Mouse (Mus musculus) lung, embryonic 14.5 days (tissue): ENCODE results near the gene Plcd1. TPM values are rescaled to one million over a fixed set of nuclear protein-coding genes. Genes with fewer than 3 reads are reported as not detected.

ENCODE experiments used
- ATAC-seq: fragments of 200-750 bp; cut with Nextera tagmentation; 2 replicates; pipeline ENCODE4 v1.8.0; 2017; ENCODE audit warnings: mild to moderate bottlenecking, moderate TSS enrichment, moderate library complexity; ENCODE audit not compliant: insufficient read depth
- DNase-seq: peaks from one replicate; pipeline ENCODE4 v3.0.0-alpha.2; 2015
- H3K27ac ChIP-seq: fragments of 300-500 bp; sonication (generic); 2 replicates; pipeline ENCODE4 v1.5.1; 2014; ENCODE audit warnings: low read depth, mild to moderate bottlenecking, moderate library complexity
- H3K27me3 ChIP-seq: fragments of 300-500 bp; sonication (generic); 2 replicates; pipeline ENCODE4 v1.6.1; 2014; ENCODE audit warnings: low read length, control low read depth; ENCODE audit not compliant: insufficient read depth
- H3K36me3 ChIP-seq: fragments of 300-500 bp; sonication (generic); 2 replicates; pipeline ENCODE4 v1.6.1; 2014; ENCODE audit warnings: control low read depth; ENCODE audit not compliant: insufficient read depth
- H3K4me1 ChIP-seq: fragments of 300-500 bp; sonication (generic); 2 replicates; pipeline ENCODE4 v1.6.1; 2014; ENCODE audit warnings: antibody characterized with exemption, control low read depth; ENCODE audit not compliant: insufficient read depth
- H3K4me2 ChIP-seq: fragments of 300-500 bp; sonication (generic); 2 replicates; pipeline ENCODE4 v1.6.1; 2014; ENCODE audit warnings: mild to moderate bottlenecking
- H3K4me3 ChIP-seq: fragments of 300-500 bp; sonication (generic); 2 replicates; pipeline ENCODE4 v1.5.1; 2014; ENCODE audit warnings: low read depth, low read length
- H3K9ac ChIP-seq: fragments of 300-500 bp; sonication (generic); 2 replicates; pipeline ENCODE4 v1.6.1; 2014
- H3K9me3 ChIP-seq: fragments of 300-500 bp; sonication (generic); 2 replicates; pipeline ENCODE4 v1.6.1; 2016; ENCODE audit warnings: low read depth, low read length, control low read depth
- CTCF ChIP-seq: IDR thresholded peaks from 2 replicates; pipeline ENCODE4 v1.5.1; 2016; ENCODE audit warnings: antibody characterized with exemption, low read depth
- WGBS: fragments of 180-500 bp; shearing (Covaris S2); extraction: QIAGEN DNeasy Blood & Tissue Kit; methylation state at CpG from one replicate; pipeline ENCODE4 v1.1.7; 2014; 5-methylcytosine and 5-hydroxymethylcytosine counted together
- microRNA-seq: library from miRNA; unstranded; fragments of <30 nt; microRNA quantifications from one replicate; pipeline ENCODE4, GENCODE M21; 2016; ENCODE audit warnings: borderline number of aligned reads
- polyA plus RNA-seq: library from polyadenylated mRNA; unstranded; fragments of >200 nt; fragmentation: Nextera tagmentation; extraction: Ambion mirVana; gene quantifications from 2 replicates; pipeline ENCODE4 v1.2.1, GENCODE M21; 2014

The Plcd1 gene
- polyA plus RNA-seq, 1 experiment from 2014 or later: 14.9 TPM

GRCm38 (mm10) chr9:119025263-119025662 lies 68.0 kb downstream of the Plcd1 start:
- DNase-seq (no peak), ATAC-seq (no peak)
- no peaks in the 10 kb centered on the region for H3K27me3 ChIP-seq
- no peak for TF ChIP-seq CTCF
- peaks cover 12% of the 10 kb centered on the region; the same call in 1 of the 2 replicates for H3K36me3 ChIP-seq
- H3K9me3 ChIP-seq: no peaks in the 10 kb centered on the region
- WGBS: 62% methylated on average over 6 of the region's 6 CpGs
- no peak overlapping the region for H3K9ac ChIP-seq
- H3K4me1 ChIP-seq: no peaks in the 10 kb centered on the region
- H3K4me2 ChIP-seq: no peak overlapping the region
- no peak overlapping the region for H3K4me3 ChIP-seq
- H3K27ac ChIP-seq: peak overlapping the region; percentile 75

GRCm38 (mm10) chr9:119021731-119022130 lies 71.6 kb downstream of the Plcd1 start:
- DNase-seq (no peak), ATAC-seq (no peak)
- Histone ChIP-seq H3K9ac (no peak overlapping the region), H3K4me1 (no peaks in the 10 kb centered on the region), H3K27me3 (no peaks in the 10 kb centered on the region), H3K9me3 (no peaks in the 10 kb centered on the region), H3K36me3 (peaks cover 28% of the 10 kb centered on the region), H3K4me3 (no peak overlapping the region), H3K4me2 (no peak overlapping the region), H3K27ac (no peak overlapping the region)
- TF ChIP-seq CTCF: no peak
- WGBS: 73% methylated on average over 7 of the region's 7 CpGs

Small RNAs within 50 kb of the gene (microRNA-seq; reads per million reads assigned to microRNA genes)
- 29.2 reads per million, percentile 35 among the genes with 10 or more reads in this experiment for gene Mir26a-1

Other genes starting within 250 kb of the Plcd1 start
- gene Ctdspl, start 167.0 kb downstream of the Plcd1 start, polyA plus RNA-seq: 20.1 and 22.9 TPM in 2 replicates
- gene Vill, start 40.7 kb downstream of the Plcd1 start, polyA plus RNA-seq: 35.6 and 36.7 TPM in 2 replicates
- gene Dlec1, start 9.0 kb upstream of the Plcd1 start, polyA plus RNA-seq: 1.0 and 1.1 TPM in 2 replicates
- gene Acaa1b, start 63.6 kb upstream of the Plcd1 start, polyA plus RNA-seq: 0.92 and 0.95 TPM in 2 replicates
- not detected in 2 replicates for gene Gm47289, start 65.7 kb upstream of the Plcd1 start, polyA plus RNA-seq
- not detected in 2 replicates for gene Slc22a13, start 115.6 kb upstream of the Plcd1 start, polyA plus RNA-seq
- gene Oxsr1, start 228.9 kb upstream of the Plcd1 start, polyA plus RNA-seq: 13.3 and 14.4 TPM in 2 replicates
- 80.4 and 87.1 TPM in 2 replicates for gene Acaa1a, start 246.2 kb upstream of the Plcd1 start, polyA plus RNA-seq
- 21.8 and 24.5 TPM in 2 replicates for gene Myd88, start 247.9 kb upstream of the Plcd1 start, polyA plus RNA-seq